Mouse (Mus musculus): ENCODE data around the gene Higd1c. TPM values are rescaled to one million over a fixed set of nuclear protein-coding genes. Genes with fewer than 3 reads are reported as not detected.
A peak's percentile ranks its signal among the peaks of the same experiment; 100 is the strongest.
"Not testable (repeated sequence)": the region's sequence is repeated elsewhere in the genome, so short reads cannot be mapped to it uniquely, and the experiment has no call there.

Gene Higd1c
- total RNA-seq, 2 experiments from 2014 or later, result not detected

- ATAC-seq (ENCODE audit: poor library complexity, severe bottlenecking), result peak; percentile 40; the same call in 1 of the 2 replicates
Observed at GRCm38 (mm10) chr15:100353399-100353798, 10.9 kb upstream of the Higd1c start.

GRCm38 (mm10) chr15:100355876-100356275 is 8.5 kb upstream of the Higd1c start:
- no peak for ATAC-seq (ENCODE audit: poor library complexity, severe bottlenecking)

DNA sequence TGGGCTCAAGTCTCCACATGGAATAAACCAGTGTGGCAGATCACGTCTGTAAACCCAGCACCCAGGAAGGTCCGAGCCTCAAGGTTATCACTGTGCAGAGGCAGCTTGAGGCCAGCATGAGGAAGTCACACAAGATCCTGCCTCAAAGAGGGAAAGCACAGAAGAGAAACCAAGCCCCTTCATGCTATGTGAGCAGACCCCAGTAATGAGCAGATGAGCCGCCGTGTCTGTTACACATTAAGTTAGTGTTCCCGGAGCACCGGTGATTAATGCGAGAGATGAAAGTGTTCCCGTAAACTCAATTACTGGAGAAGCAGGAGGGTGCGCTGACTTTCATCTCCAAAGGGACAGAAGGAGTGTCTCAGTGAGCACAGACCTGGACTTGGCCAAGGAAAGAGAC is 1.6 kb downstream of the Higd1c start:
- ATAC-seq (ENCODE audit: poor library complexity, severe bottlenecking), result not testable (repeated sequence)

- no peak for ATAC-seq (ENCODE audit: poor library complexity, severe bottlenecking)
Observed at GRCm38 (mm10) chr15:100367119-100367518, 2.8 kb downstream of the Higd1c start.

- no peak for ATAC-seq (ENCODE audit: poor library complexity, severe bottlenecking)
Observed at GRCm38 (mm10) chr15:100375066-100375465, 10.7 kb downstream of the Higd1c start.

DNA sequence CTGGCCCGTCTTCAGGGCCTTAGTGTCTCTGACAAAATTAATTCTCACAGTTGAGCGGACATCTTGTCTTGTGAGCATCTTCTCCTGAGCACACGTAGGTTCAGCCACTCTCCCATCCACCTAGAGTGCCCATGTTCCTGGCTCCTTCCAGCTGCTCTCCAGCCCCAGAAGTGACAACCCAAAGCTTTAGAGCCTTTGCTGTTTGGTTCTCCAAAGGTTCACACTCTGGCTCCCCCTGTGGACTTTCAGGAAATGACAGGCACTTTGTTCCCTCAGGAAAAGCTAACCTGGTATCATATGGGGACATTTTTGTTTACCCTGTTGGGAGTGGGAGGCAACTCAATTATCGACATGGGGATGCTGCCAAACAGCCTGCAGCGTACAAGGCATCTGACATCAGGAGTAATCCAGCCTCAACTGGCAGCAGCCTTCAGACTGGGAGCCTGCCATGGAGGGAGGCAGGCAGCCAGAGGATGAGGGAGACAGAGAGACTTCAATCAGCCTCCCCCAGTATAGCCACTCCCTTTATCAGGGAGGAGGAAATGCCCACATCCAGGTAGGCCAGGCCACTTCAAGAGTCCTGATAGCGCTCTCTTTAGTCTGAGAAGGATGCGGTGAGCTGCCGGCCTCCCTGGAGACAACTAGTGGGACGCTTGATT is 13.6 kb downstream of the Higd1c start:
- peak; percentile 74 for ATAC-seq (ENCODE audit: poor library complexity, severe bottlenecking)

DNA sequence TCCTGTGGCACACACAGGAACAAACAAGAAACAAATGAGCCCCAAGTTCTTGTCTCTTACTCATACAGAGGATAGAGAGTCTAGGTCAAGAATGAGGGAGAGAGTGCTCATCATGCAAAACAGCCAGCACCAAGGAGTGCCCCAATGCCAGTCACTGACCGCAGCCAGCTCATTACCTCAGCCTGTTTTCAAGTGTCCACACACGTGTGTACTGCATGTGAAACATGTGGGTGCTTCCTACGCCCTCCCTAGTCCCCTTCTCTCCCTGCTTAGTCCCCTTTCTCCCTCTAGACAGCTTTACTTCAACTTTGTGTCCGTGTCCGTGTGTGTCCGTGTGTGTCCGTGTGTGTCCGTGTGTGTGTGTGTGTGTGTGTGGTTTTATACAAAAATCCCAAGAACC is 15.3 kb downstream of the Higd1c start:
- no peak for ATAC-seq (ENCODE audit: poor library complexity, severe bottlenecking)

DNA sequence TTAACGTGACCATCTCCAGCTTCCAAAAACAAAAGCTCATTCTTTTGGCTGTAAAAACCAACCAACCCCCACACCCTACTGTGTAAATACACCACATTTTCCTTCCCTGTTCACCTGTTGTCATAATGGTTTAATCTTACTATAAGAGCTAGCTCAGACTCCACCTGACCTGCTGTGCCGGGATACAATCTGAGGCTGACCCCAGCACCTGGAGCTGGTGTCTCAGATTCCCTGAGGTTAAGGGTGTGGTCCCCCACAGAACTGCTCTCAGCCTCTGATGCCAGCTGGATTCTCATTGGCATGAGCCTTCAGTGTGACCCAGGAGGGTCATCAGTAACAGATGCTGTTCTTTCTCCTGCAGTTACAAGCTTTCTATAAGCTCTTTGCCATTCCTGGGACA is 15.8 kb downstream of the Higd1c start:
- ATAC-seq (ENCODE audit: poor library complexity, severe bottlenecking), result no peak

- no peak for ATAC-seq (ENCODE audit: poor library complexity, severe bottlenecking)
Observed at GRCm38 (mm10) chr15:100385705-100386104, 21.4 kb downstream of the Higd1c start.

DNA sequence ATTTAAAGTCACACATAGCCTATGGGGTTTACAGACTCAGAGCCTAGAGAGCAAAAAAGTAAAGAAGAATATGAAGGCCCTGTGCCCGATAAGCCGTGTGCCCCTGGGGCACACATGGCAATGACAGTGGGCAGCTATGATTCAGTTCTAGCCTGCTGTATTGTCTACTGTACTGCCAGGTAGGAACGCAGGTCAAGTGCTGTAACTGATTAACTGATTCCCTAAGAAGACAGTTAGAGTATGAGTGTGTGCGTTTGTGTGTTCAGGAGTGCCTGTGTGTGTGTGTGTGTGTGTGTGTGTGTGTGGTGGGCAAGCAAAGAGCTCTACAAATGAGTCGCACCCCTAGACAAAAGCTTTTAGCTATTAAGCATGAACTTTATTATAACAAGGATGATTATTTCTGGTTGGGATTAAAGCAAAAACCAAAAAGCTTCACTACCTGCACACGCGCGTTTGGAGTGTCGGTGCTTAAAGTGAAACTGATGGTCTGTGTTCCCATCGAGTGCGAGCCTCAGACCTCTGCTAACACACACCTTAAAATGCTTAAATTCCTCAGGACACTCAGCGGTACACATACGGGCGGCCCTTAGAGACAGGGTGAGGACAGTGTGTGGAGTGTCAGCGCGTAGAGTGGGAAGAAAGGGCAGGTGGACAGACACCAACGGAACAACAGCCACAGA is 23.3 kb downstream of the Higd1c start:
- ATAC-seq (ENCODE audit: poor library complexity, severe bottlenecking), result no peak

- ATAC-seq (ENCODE audit: poor library complexity, severe bottlenecking), result peak; percentile 49
Observed at GRCm38 (mm10) chr15:100388224-100388835, 24.0 kb downstream of the Higd1c start.

DNA sequence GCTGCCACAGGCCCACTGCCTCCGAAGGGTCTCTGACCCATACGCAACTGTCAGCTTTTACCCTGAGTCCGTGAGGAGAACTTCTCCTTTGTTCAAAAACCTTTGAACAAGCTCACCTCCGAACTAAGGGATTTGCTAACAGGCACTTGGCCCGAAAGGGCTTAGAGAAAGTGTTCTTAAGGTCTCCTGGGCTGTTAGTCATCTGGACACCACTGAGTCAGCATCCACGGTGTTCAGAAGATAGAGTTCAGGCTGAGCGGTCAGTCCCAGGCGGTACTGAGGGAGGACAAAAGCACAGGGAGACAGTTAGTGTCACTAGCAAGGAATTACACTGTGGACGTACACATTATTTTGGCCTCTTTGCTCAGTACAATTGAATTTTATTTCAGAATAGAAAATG is 24.5 kb downstream of the Higd1c start:
- no peak for ATAC-seq (ENCODE audit: poor library complexity, severe bottlenecking)

DNA sequence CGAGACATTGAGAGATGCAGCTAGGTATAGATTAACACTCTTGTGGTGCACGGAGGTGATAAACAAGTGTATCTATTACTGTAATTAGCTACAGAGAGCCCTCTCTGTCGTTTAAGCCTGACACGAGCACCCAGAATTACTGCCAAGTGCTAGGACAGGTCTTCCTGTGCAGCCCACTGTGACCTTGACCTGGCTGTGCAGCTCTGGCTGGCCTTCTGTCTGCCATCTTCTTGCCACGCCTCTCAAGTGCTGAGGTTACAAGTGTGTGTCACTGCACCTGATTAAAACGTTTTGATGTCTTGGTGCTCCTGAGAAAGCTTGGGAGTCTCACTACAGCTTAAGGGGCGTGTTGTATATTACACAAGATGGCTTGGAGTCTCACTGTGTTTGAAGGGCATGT is 26.7 kb downstream of the Higd1c start:
- ATAC-seq (ENCODE audit: poor library complexity, severe bottlenecking), result no peak

DNA sequence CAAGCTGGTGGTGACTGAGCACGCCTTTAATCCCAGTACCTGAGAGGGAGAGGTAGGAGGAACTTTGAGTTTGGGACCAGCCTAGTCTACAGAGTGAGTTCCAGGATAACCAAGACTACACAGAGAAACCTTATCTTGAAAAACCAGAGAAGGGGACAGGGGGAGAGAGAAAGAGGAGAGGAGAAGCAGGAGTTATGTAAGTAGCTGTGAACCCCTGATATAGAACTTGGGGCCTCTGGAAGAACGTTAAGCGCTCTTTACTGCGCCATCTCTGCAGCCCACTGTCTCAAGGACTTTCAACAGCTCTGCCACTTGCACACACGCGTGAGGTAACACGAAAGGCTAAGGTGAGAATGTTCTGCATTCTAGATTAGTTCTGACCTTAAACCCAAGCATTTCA is 27.3 kb downstream of the Higd1c start:
- no peak for ATAC-seq (ENCODE audit: poor library complexity, severe bottlenecking)

- no peak for ATAC-seq (ENCODE audit: poor library complexity, severe bottlenecking)
Observed at GRCm38 (mm10) chr15:100393016-100393415, 28.7 kb downstream of the Higd1c start.

- no peak for ATAC-seq (ENCODE audit: poor library complexity, severe bottlenecking)
Observed at GRCm38 (mm10) chr15:100395561-100395960, 31.2 kb downstream of the Higd1c start.

GRCm38 (mm10) chr15:100400592-100401250 is 36.4 kb downstream of the Higd1c start:
- ATAC-seq (ENCODE audit: poor library complexity, severe bottlenecking), result no peak

DNA sequence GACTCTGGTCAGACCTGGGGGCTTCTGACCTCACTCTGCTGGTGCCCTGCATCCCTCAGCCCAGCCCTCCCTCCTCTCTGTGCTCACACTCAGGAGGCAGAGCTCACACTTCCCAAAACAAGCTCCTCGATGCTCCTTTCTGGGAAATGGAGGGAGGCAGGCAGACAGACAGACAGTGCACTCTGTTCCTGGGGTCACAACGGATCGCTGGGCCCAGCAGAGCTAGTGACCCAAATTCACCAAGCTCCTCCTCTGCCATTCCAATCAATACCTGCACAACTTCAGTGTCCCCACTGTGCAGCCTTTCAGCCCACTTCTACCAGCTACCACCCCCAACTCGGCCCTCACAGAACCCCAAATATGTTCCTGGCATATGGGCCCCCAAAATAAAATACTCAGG is 37.5 kb downstream of the Higd1c start:
- no peak for ATAC-seq (ENCODE audit: poor library complexity, severe bottlenecking)

DNA sequence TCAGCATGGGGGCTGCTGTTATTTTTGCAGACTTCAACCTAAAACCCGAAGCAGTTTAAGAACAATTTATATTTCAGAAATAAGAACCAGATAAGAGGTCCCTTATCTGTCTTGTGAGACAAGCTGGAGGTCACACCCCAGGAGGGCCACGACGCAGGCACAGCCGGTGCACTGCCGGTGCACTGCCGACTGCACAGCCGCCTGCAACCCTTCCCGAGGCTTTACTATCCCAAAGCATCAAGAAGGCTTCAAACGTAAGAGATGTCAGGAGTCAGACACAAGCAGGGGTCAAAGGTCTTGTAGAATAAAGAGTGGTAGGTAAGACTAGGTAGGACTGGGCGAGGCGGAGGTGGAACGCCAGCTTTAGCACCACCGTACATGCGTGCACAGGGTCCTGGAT is 38.0 kb downstream of the Higd1c start:
- ATAC-seq (ENCODE audit: poor library complexity, severe bottlenecking), result no peak

GRCm38 (mm10) chr15:100402798-100403197 is 38.5 kb downstream of the Higd1c start:
- no peak for ATAC-seq (ENCODE audit: poor library complexity, severe bottlenecking)

GRCm38 (mm10) chr15:100403318-100404000 is 39.1 kb downstream of the Higd1c start:
- ATAC-seq (ENCODE audit: poor library complexity, severe bottlenecking), result no peak
